In the genomic region with DNA sequence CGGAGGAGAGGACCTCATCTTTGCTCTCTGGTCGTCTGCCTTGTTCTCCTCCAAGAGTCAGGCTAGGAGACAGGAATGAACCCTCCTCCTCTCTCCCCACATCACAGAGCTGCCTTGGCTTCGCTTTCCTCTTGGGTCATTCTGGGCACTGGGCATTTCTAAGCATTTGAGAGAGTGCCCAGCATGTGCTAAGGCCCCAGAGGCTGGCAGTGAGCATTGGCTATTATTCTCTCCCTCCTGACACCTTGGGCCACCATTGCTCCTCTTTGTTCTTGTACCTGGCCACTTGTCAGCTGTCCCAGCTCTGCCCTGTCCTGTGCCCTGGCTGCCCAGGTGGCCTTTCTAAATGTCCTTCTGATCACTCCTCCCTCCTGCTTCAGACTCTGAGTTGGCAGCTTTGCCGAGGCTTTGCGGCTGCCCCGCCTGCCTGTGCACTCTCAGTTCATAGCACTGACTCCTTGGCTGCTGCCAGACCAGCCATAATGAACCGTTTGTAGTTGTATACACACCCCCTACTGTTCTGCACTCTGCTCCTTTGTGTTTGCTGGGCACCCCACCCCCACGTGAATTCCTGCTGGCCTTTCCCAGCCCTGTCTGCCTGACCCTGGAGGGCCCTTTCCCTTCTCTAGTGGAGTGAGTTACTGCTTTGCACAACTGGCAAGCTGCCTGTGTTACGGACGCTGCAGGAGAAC, we compare ENCODE assay signal across 8 mouse cellular contexts.
DNase-seq lines count a peak whose midpoint lies in the region; ATAC-seq and TF ChIP-seq lines count a peak whose summit lies in the region.

No protein-coding gene starts in this region.

- ATAC-seq in Patski, result peak; percentile 21
- peak; percentile 52; the same call in 1 of the 2 replicates for ATAC-seq in forebrain, embryonic 14.5 days
- peak; percentile 82 for ATAC-seq in hindbrain, embryonic 14.5 days (ENCODE audit: low FRiP score)
- peak; percentile 77 for ATAC-seq in lung, embryonic 15.5 days (ENCODE audit: borderline replicate concordance, extremely low read depth, low FRiP score, low TSS enrichment)

- H3K9ac ChIP-seq in forebrain, embryonic 14.5 days (ENCODE audit: low read length), result no peak overlapping the region
- H3K9ac ChIP-seq in hindbrain, embryonic 14.5 days, result no peak overlapping the region
- no peak overlapping the region for H3K9ac ChIP-seq in lung, embryonic 15.5 days

- peaks cover 9% of the 10 kb centered on the region; the same call in 1 of the 2 replicates for H3K4me1 ChIP-seq in cerebellum, adult 2 months (ENCODE audit: control insufficient read depth, insufficient read depth, low read length)
- peaks cover 4% of the 10 kb centered on the region; the same call in 1 of the 2 replicates for H3K4me1 ChIP-seq in forebrain, embryonic 14.5 days (ENCODE audit: control insufficient read depth, insufficient read depth, low read length)
- H3K4me1 ChIP-seq in hindbrain, embryonic 14.5 days (replicated peaks; ENCODE audit: control insufficient read depth, insufficient read depth, low read length), result peaks cover 19% of the 10 kb centered on the region
- peaks cover 27% of the 10 kb centered on the region for H3K4me1 ChIP-seq in lung, embryonic 15.5 days

- H3K36me3 ChIP-seq in forebrain, embryonic 14.5 days (ENCODE audit: control insufficient read depth, insufficient read depth, low read length), result peaks cover 10% of the 10 kb centered on the region
- peaks cover 14% of the 10 kb centered on the region; the same call in 1 of the 2 replicates for H3K36me3 ChIP-seq in hindbrain, embryonic 14.5 days (replicated peaks; ENCODE audit: control insufficient read depth, insufficient read depth)
- no peaks in the 10 kb centered on the region; the same call in 1 of the 2 replicates for H3K36me3 ChIP-seq in lung, embryonic 15.5 days

- CTCF ChIA-PET in Patski (lab: Charles Lee), result no interaction called here

- H3K27me3 ChIP-seq in Patski, result no peaks in the 10 kb centered on the region
- H3K27me3 ChIP-seq in cerebellum, adult 2 months (ENCODE audit: control insufficient read depth, insufficient read depth, low read length), result no peaks in the 10 kb centered on the region
- no peaks in the 10 kb centered on the region for H3K27me3 ChIP-seq in forebrain, embryonic 14.5 days (replicated peaks; ENCODE audit: control insufficient read depth, insufficient read depth, low read length)
- H3K27me3 ChIP-seq in hindbrain, embryonic 14.5 days (ENCODE audit: control insufficient read depth, insufficient read depth, low read length), result no peaks in the 10 kb centered on the region
- H3K27me3 ChIP-seq in lung, embryonic 15.5 days, result no peaks in the 10 kb centered on the region

- H3K27ac ChIP-seq in cerebellum, adult 2 months (ENCODE audit: insufficient read depth, low read length), result 0 out of 2 replicates have a peak overlapping the region, but pooled peaks have one; percentile 38
- H3K27ac ChIP-seq in forebrain, embryonic 14.5 days (ENCODE audit: low read depth, low read length), result no peak overlapping the region
- peak overlapping the region; percentile 20 for H3K27ac ChIP-seq in hindbrain, embryonic 14.5 days
- peak overlapping the region; percentile 78 for H3K27ac ChIP-seq in lung, embryonic 15.5 days

- H3K9me3 ChIP-seq in forebrain, embryonic 14.5 days (replicated peaks; ENCODE audit: control insufficient read depth, low read length), result no peaks in the 10 kb centered on the region
- no peaks in the 10 kb centered on the region for H3K9me3 ChIP-seq in hindbrain, embryonic 14.5 days (ENCODE audit: control insufficient read depth, low read length)
- no peaks in the 10 kb centered on the region for H3K9me3 ChIP-seq in lung, embryonic 15.5 days

- TF ChIP-seq POLR2A in cerebellum, adult 2 months (IDR thresholded peaks at IDR 0.05; ENCODE audit: borderline replicate concordance, insufficient read depth, low read length), result no peak

- WGBS in cerebellum, adult 2 months, result 22% methylated on average over 10 of the region's 10 CpGs
- WGBS in forebrain, embryonic 14.5 days, result 32% methylated on average over 10 of the region's 10 CpGs
- 19% methylated on average over 10 of the region's 10 CpGs for WGBS in hindbrain, embryonic 14.5 days
- WGBS in lung, embryonic 15.5 days, result 33% methylated on average over 10 of the region's 10 CpGs

- TF ChIP-seq CTCF in Patski (IDR thresholded peaks at IDR 0.05), result no peak
- TF ChIP-seq CTCF in cerebellum, adult 2 months (IDR thresholded peaks at IDR 0.05; ENCODE audit: borderline replicate concordance, insufficient read depth, low read depth, low read length), result no peak

- POLR2A ChIA-PET in Patski (lab: Charles Lee), result no interaction called here

- no peak for DNase-seq in Patski (ENCODE audit: low read depth, low spot score)
- DNase-seq in cerebellum, adult 2 months, result peak; percentile 44 to 57
- DNase-seq in forebrain, embryonic 14.5 days (ENCODE audit: low spot score), result peak; percentile 31
- DNase-seq in hindbrain, embryonic 14.5 days (ENCODE audit: low spot score), result peak; percentile 57
- peak; percentile 45 to 57 for DNase-seq in layer of hippocampus, postnatal 36 days
- DNase-seq in right cerebral cortex, postnatal 10 days (ENCODE audit: low spot score in 2 of 2), result peak; percentile 71 to 78
- DNase-seq in thymus, postnatal 4 days, result no peak

- no peak overlapping the region for H3K4me2 ChIP-seq in forebrain, embryonic 14.5 days (ENCODE audit: low read length)
- H3K4me2 ChIP-seq in hindbrain, embryonic 14.5 days (replicated peaks), result no peak overlapping the region
- no peak overlapping the region for H3K4me2 ChIP-seq in lung, embryonic 15.5 days

- no peak overlapping the region for H3K4me3 ChIP-seq in cerebellum, adult 2 months (replicated peaks; ENCODE audit: insufficient read depth, low read depth, low read length)
- H3K4me3 ChIP-seq in forebrain, embryonic 14.5 days (ENCODE audit: low read depth, low read length), result no peak overlapping the region
- H3K4me3 ChIP-seq in hindbrain, embryonic 14.5 days (replicated peaks; ENCODE audit: low read length), result no peak overlapping the region
- H3K4me3 ChIP-seq in lung, embryonic 15.5 days, result no peak overlapping the region

- in situ Hi-C loops in Patski (cut with MboI; ENCODE audit: low pct_unique_long_range_greater_than_20kb), result no loop called here

Comparison
In these comparisons a context has a peak if more than half of its experiments do, and no peak if none do; other contexts are left out.
1. ATAC-seq: peak in every context shown above with its lines; median percentile 82 in hindbrain, embryonic 14.5 days; 77 in lung, embryonic 15.5 days; 52 in forebrain, embryonic 14.5 days; 21 in Patski.
2. DNase-seq: peak in cerebellum, adult 2 months (2 of 2), forebrain, embryonic 14.5 days (single experiment), hindbrain, embryonic 14.5 days (single experiment), layer of hippocampus, postnatal 36 days (2 of 2) and right cerebral cortex, postnatal 10 days (2 of 2); none in Patski (single experiment) and thymus, postnatal 4 days (single experiment).